Mouse (Mus musculus): ENCODE results near the gene Gbf1. TPM values are rescaled to one million over a fixed set of nuclear protein-coding genes. Genes with fewer than 3 reads are reported as not detected.
A peak's percentile ranks its signal among the peaks of the same experiment; 100 is the strongest.
"Not testable (repeated sequence)": the region's sequence is repeated elsewhere in the genome, so short reads cannot be mapped to it uniquely, and the experiment has no call there.

The Gbf1 gene
- polyA plus RNA-seq, 1 experiment from 2014 or later, result 41.2 TPM

GRCm38 (mm10) chr19:46148372-46148760 is 3.9 kb upstream of the Gbf1 start:
- Histone ChIP-seq H3K9ac (peak overlapping the region; percentile 41), H3K9me3 (replicated peaks) (no peaks in the 10 kb centered on the region), H3K36me3 (no peaks in the 10 kb centered on the region), H3K4me2 (peak overlapping the region; percentile 99), H3K4me1 (replicated peaks) (peaks cover 29% of the 10 kb centered on the region), H3K27ac (no peak overlapping the region), H3K27me3 (peaks cover 66% of the 10 kb centered on the region), H3K4me3 (peak overlapping the region; percentile 71)
- WGBS, result under 1% methylated on average over 27 of the region's 27 CpGs
- peak; percentile 71 for ATAC-seq (replicated peaks; ENCODE audit: insufficient number of reproducible peaks, insufficient read depth, low FRiP score, low read depth)

- H3K27me3 ChIP-seq, result peaks cover 58% of the 10 kb centered on the region
- WGBS, result 27% methylated on average over 12 of the region's 12 CpGs
- H3K4me3 ChIP-seq, result peak overlapping the region; percentile 71
- ATAC-seq (replicated peaks; ENCODE audit: insufficient number of reproducible peaks, insufficient read depth, low FRiP score, low read depth), result no peak
- H3K4me1 ChIP-seq (replicated peaks), result peaks cover 36% of the 10 kb centered on the region
- H3K9me3 ChIP-seq (replicated peaks), result no peaks in the 10 kb centered on the region
- H3K27ac ChIP-seq, result no peak overlapping the region
- no peak overlapping the region for H3K9ac ChIP-seq
- peak overlapping the region; percentile 99 for H3K4me2 ChIP-seq
- H3K36me3 ChIP-seq, result no peaks in the 10 kb centered on the region
Measured at GRCm38 (mm10) chr19:46149091-46149490, 3.2 kb upstream of the Gbf1 start.

DNA sequence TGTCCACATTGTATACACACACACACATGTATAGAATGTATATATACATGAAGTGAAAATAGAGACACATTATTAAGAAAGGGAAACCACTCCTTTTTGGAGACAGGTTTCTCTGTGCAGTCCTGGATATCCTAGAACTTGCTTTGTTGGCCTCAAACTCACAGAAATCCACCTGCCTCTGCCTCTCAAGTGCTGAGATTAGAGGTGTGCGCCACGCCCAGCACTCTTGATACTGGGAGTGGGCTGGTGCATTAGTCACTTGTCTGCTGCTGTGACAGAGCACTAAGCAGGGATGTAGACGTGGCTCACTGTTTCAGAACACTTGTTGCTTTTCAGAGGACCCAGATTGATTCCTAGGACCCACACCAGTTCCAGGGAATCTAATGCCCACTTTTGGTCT is 13.6 kb downstream of the Gbf1 start:
- no peaks in the 10 kb centered on the region for H3K27me3 ChIP-seq
- WGBS, result 82% methylated on average over 3 of the region's 3 CpGs

DNA sequence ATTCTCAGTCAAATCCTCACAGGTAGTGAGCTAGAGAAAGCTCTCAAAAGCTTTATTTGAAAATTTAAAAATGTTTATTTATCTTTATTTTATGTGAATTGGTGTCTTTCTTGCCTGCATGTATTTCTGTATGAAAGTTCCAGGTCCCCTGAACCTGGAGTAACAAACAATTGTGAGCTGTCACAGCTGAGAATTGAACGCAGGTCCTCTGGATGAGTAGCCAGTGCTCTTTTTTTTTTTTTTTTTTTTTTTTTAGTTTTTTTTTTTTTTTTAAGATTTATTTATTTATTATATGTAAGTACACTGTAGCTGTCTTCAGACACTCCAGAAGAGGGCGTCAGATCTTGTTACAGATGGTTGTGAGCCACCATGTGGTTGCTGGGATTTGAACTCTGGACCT is 14.9 kb downstream of the Gbf1 start:
- not testable (repeated sequence) for ATAC-seq (replicated peaks; ENCODE audit: insufficient number of reproducible peaks, insufficient read depth, low FRiP score, low read depth); H3K27ac ChIP-seq
- 90% methylated on average over 1 of the region's 2 CpGs for WGBS

More for the DNA sequence above, 13.6 kb downstream of the Gbf1 start:
- Histone ChIP-seq H3K4me3 (no peak overlapping the region), H3K4me1 (replicated peaks) (no peaks in the 10 kb centered on the region), H3K9me3 (replicated peaks) (no peaks in the 10 kb centered on the region), H3K27ac (no peak overlapping the region), H3K9ac (no peak overlapping the region), H3K36me3 (peaks cover 33% of the 10 kb centered on the region), H3K4me2 (no peak overlapping the region)
- ATAC-seq (replicated peaks; ENCODE audit: insufficient number of reproducible peaks, insufficient read depth, low FRiP score, low read depth), result no peak

DNA sequence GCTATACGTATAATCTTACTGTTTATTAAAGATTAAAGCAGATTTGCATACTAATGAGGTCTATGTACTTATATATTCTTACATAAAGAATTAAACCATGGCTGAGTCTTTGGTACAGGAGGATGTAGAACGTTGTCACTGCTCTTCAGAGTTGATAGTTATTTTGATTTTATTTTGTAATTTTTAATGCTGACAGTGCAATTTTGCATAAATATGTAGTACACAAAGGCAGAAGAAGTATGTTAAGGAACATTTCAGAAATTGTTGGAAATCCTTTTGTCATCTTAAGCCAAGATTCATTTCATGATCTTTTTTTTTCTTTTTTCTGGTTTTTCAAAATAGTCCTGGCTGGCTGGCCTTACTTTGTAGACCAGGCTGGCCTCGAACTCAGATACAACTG is 17.1 kb downstream of the Gbf1 start:
- no peak overlapping the region for H3K4me2 ChIP-seq
- ATAC-seq (replicated peaks; ENCODE audit: insufficient number of reproducible peaks, insufficient read depth, low FRiP score, low read depth), result no peak
- H3K9me3 ChIP-seq (replicated peaks), result no peaks in the 10 kb centered on the region

More for the DNA sequence above, 14.9 kb downstream of the Gbf1 start:
- not testable (repeated sequence) for H3K9me3 ChIP-seq (replicated peaks); H3K27me3 ChIP-seq; H3K4me1 ChIP-seq (replicated peaks); H3K9ac ChIP-seq; H3K4me3 ChIP-seq; H3K4me2 ChIP-seq
- H3K36me3 ChIP-seq, result peaks cover 45% of the 10 kb centered on the region

DNA sequence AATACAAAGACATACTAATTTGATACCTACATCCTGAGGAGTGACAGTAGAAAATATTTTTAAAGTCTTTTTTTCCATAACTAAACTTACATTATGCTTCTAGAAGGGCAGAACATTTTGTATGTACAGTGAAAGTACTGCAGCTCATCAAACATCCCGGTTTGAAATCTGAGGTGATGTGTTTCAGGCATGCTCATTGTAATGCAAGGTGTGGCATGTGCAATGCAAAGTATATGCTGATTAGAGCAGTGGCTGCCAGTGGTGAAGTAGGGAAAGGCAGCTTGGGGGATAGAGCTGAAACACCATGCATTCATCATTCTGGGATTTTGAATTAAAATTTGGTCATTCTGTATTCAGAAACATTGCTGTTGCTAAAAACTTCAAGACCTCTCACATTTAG is 17.6 kb downstream of the Gbf1 start:
- no peak overlapping the region for H3K4me3 ChIP-seq
- H3K4me1 ChIP-seq (replicated peaks), result no peaks in the 10 kb centered on the region
- no peaks in the 10 kb centered on the region for H3K27me3 ChIP-seq
- H3K9me3 ChIP-seq (replicated peaks), result no peaks in the 10 kb centered on the region
- WGBS, result 57% methylated on average over 1 of the region's 1 CpGs
- H3K27ac ChIP-seq, result no peak overlapping the region
- no peak overlapping the region for H3K4me2 ChIP-seq
- H3K36me3 ChIP-seq, result peaks cover 41% of the 10 kb centered on the region
- ATAC-seq (replicated peaks; ENCODE audit: insufficient number of reproducible peaks, insufficient read depth, low FRiP score, low read depth), result no peak
- no peak overlapping the region for H3K9ac ChIP-seq

More for the DNA sequence above, 17.1 kb downstream of the Gbf1 start:
- peaks cover 46% of the 10 kb centered on the region for H3K36me3 ChIP-seq
- WGBS, result 85% methylated on average over 3 of the region's 3 CpGs
- no peak overlapping the region for H3K9ac ChIP-seq
- H3K4me3 ChIP-seq, result no peak overlapping the region
- H3K27me3 ChIP-seq, result no peaks in the 10 kb centered on the region
- no peak overlapping the region for H3K27ac ChIP-seq
- H3K4me1 ChIP-seq (replicated peaks), result no peaks in the 10 kb centered on the region

GRCm38 (mm10) chr19:46172541-46172940 is 20.2 kb downstream of the Gbf1 start:
- Histone ChIP-seq H3K27me3 (no peaks in the 10 kb centered on the region), H3K4me1 (replicated peaks) (no peaks in the 10 kb centered on the region), H3K9me3 (replicated peaks) (no peaks in the 10 kb centered on the region), H3K9ac (no peak overlapping the region), H3K27ac (no peak overlapping the region), H3K36me3 (peaks cover 33% of the 10 kb centered on the region), H3K4me3 (no peak overlapping the region), H3K4me2 (no peak overlapping the region)
- 73% methylated on average over 5 of the region's 5 CpGs for WGBS
- ATAC-seq (replicated peaks; ENCODE audit: insufficient number of reproducible peaks, insufficient read depth, low FRiP score, low read depth), result no peak

DNA sequence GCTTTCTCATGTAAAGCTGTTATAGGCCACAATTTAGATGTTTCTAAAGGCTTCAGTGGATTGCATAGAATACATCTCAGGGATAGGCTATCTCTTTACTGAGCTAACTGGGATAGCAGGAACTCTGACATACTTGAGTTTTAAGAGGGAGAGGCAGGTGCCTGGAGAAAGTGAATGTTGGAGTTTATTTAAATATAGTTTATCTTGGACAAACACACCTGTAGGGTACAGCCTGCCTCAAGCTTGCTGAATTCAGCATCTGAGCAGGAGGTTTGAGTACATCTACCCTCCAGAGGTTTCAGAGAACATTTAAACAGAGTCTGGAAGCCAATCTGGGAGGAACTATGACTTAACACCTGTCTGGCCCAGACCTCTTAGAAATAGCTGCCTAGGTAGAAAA is 22.9 kb downstream of the Gbf1 start:
- no peak overlapping the region for H3K27ac ChIP-seq
- no peak for ATAC-seq (replicated peaks; ENCODE audit: insufficient number of reproducible peaks, insufficient read depth, low FRiP score, low read depth)

DNA sequence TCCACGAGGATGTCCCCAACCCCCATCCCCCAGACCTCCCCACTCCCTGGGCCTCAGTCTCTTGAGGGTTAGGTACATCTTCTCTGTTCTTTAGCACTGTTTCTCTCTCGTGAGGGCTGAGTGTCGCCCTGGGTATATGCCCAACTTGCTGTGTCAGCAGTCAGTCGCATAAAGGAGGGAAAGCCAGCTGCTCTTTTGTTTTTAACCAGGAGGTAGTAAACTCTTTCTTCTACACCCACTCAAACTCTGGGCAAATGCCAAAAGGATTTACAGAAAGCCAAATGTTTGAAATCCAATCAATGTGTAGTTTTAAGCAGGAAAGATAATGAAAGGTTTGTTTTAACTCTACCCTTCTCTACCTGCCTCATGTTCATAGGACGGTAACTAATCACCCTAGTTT is 24.7 kb downstream of the Gbf1 start:
- Histone ChIP-seq H3K4me2 (no peak overlapping the region), H3K36me3 (peaks cover 14% of the 10 kb centered on the region), H3K9me3 (replicated peaks) (no peaks in the 10 kb centered on the region), H3K4me1 (replicated peaks) (no peaks in the 10 kb centered on the region), H3K4me3 (no peak overlapping the region), H3K27ac (no peak overlapping the region), H3K9ac (no peak overlapping the region), H3K27me3 (no peaks in the 10 kb centered on the region)
- no peak for ATAC-seq (replicated peaks; ENCODE audit: insufficient number of reproducible peaks, insufficient read depth, low FRiP score, low read depth)
- WGBS, result 62% methylated on average over 5 of the region's 5 CpGs

More for the DNA sequence above, 22.9 kb downstream of the Gbf1 start:
- H3K9me3 ChIP-seq (replicated peaks), result no peaks in the 10 kb centered on the region
- H3K4me1 ChIP-seq (replicated peaks), result no peaks in the 10 kb centered on the region
- peaks cover 32% of the 10 kb centered on the region for H3K36me3 ChIP-seq
- H3K4me3 ChIP-seq, result no peak overlapping the region
- H3K4me2 ChIP-seq, result no peak overlapping the region
- no peak overlapping the region for H3K9ac ChIP-seq
- H3K27me3 ChIP-seq, result no peaks in the 10 kb centered on the region

- H3K4me1 ChIP-seq (replicated peaks), result no peaks in the 10 kb centered on the region
- 0 out of 2 replicates have a peak, but pooled peaks cover 4% of the 10 kb centered on the region for H3K36me3 ChIP-seq
- WGBS, result 80% methylated on average over 2 of the region's 2 CpGs
- no peak overlapping the region for H3K4me3 ChIP-seq
- H3K9me3 ChIP-seq (replicated peaks), result no peaks in the 10 kb centered on the region
- no peak overlapping the region for H3K4me2 ChIP-seq
- H3K27ac ChIP-seq, result no peak overlapping the region
- no peaks in the 10 kb centered on the region for H3K27me3 ChIP-seq
- H3K9ac ChIP-seq, result no peak overlapping the region
- no peak for ATAC-seq (replicated peaks; ENCODE audit: insufficient number of reproducible peaks, insufficient read depth, low FRiP score, low read depth)
Measured at GRCm38 (mm10) chr19:46180274-46180673, 28.0 kb downstream of the Gbf1 start.

DNA sequence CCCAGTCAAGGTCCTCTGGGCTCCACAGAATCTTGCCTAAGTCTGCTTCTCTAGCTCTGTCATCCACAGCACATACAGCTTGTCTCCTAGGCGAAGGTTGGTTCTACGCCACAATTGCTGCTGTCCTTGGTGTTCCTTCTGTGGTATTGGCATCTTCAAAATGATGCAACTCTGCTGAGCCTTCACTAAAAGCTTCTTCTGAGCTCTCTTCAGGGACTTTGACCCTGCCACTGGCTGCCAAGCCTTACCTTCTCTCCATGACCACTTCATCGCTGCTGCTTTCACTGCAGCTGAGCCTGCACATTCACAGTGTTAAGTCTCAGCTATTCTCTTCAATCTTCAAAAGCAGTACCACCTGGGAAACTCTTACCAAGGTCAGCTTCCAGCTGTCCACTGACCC is 29.9 kb downstream of the Gbf1 start:
- Histone ChIP-seq H3K36me3 (no peaks in the 10 kb centered on the region), H3K9ac (no peak overlapping the region), H3K9me3 (replicated peaks) (no peaks in the 10 kb centered on the region), H3K27ac (no peak overlapping the region), H3K4me3 (no peak overlapping the region), H3K4me1 (replicated peaks) (peaks cover 9% of the 10 kb centered on the region), H3K27me3 (no peaks in the 10 kb centered on the region), H3K4me2 (no peak overlapping the region)
- WGBS, result 91% methylated on average over 3 of the region's 3 CpGs
- ATAC-seq (replicated peaks; ENCODE audit: insufficient number of reproducible peaks, insufficient read depth, low FRiP score, low read depth), result no peak

GRCm38 (mm10) chr19:46186611-46187010 is 34.3 kb downstream of the Gbf1 start:
- H3K9ac ChIP-seq, result no peak overlapping the region
- H3K4me1 ChIP-seq (replicated peaks), result peaks cover 11% of the 10 kb centered on the region
- no peak overlapping the region for H3K4me3 ChIP-seq
- peak overlapping the region; percentile 37 for H3K4me2 ChIP-seq
- no peaks in the 10 kb centered on the region for H3K36me3 ChIP-seq
- no peaks in the 10 kb centered on the region for H3K27me3 ChIP-seq
- peak overlapping the region; percentile 76 for H3K27ac ChIP-seq
- 0 out of 2 replicates have a peak, but pooled peaks have one; percentile 35 for ATAC-seq (replicated peaks; ENCODE audit: insufficient number of reproducible peaks, insufficient read depth, low FRiP score, low read depth)
- WGBS, result 8% methylated on average over 3 of the region's 3 CpGs
- no peaks in the 10 kb centered on the region for H3K9me3 ChIP-seq (replicated peaks)
